Mouse (Mus musculus): ENCODE measurements around the gene Mettl26. TPM values are rescaled to one million over a fixed set of nuclear protein-coding genes. Genes with fewer than 3 reads are reported as not detected.

The Mettl26 gene
- total and polyA plus RNA-seq, 3 experiments, result 12.7 to 30.5 (median 12.7) TPM

DNA sequence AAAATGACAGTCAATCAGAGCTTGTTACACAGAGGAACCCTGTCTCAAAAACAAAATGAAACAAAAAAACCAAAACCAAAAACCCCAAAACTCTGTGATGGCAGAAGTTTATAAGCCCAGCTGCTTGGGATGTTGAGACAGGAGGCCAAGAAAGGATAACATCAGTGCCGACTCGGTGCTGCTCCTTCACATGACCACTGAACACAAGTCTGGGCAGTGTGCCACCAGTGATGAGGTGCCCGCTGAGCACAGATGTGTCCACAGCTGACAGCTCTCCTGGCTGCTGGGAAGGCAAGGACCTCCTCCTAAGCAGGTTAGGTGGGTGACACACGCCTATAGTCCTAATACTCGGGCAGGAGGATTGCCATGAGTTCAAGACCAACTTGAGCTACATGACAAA lies 47.2 kb downstream of the Mettl26 start:
- Histone ChIP-seq H3K79me2 (replicated peaks; ENCODE audit: control insufficient read depth, insufficient read depth, low read length) (peaks cover 10% of the 10 kb centered on the region), H3K4me3 (no peak overlapping the region), H3K9ac (ENCODE audit: low read depth, low read length) (no peak overlapping the region), H3K36me3 (ENCODE audit: control insufficient read depth, insufficient read depth, low read length) (no peaks in the 10 kb centered on the region), H3K4me1 (ENCODE audit: control insufficient read depth, insufficient read depth, low read length) (peaks cover 8% of the 10 kb centered on the region), H3K27ac (no peak overlapping the region), H3K27me3 (ENCODE audit: control insufficient read depth, insufficient read depth, low read length) (no peaks in the 10 kb centered on the region)
- intact Hi-C loops (cut with DNase I), result no loop called here
- TF ChIP-seq CTCF (IDR thresholded peaks at IDR 0.05) (no peak), EP300 (IDR thresholded peaks at IDR 0.05; ENCODE audit: insufficient read depth, low read depth, low read length) (no peak), POLR2A (IDR thresholded peaks at IDR 0.05; ENCODE audit: insufficient read depth, low read depth, low read length) (no peak)
- peak in 1 of 2 experiments; percentile 28 for DNase-seq
- WGBS, result 58% methylated on average over 5 of the region's 5 CpGs

DNA sequence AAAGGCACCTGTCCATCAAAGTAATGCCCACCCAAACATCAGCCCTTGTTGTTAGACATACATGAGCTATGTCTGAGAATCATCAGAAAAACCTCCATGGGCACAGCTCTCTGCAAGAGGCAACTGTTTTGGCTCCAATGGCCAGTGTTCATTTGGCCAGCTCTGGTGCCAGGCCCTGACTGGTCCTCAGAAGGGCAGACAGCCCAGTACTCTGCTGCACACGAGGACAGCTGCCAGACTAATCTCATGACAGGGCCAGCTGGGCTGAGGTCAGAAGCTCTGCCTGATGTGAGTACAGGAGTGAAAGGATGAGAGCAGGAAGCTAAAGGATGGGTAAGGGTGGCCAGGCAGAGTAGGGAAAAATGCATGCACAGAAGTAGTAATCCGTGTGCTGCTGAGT lies 50.5 kb downstream of the Mettl26 start:
- Histone ChIP-seq H3K79me2 (replicated peaks; ENCODE audit: control insufficient read depth, insufficient read depth, low read length) (no peaks in the 10 kb centered on the region), H3K4me1 (ENCODE audit: control insufficient read depth, insufficient read depth, low read length) (no peaks in the 10 kb centered on the region), H3K9ac (ENCODE audit: low read depth, low read length) (no peak overlapping the region), H3K36me3 (ENCODE audit: control insufficient read depth, insufficient read depth, low read length) (no peaks in the 10 kb centered on the region), H3K27me3 (ENCODE audit: control insufficient read depth, insufficient read depth, low read length) (no peaks in the 10 kb centered on the region), H3K27ac (peak overlapping the region; percentile 5; the same call in 1 of the 2 replicates), H3K4me3 (no peak overlapping the region)
- TF ChIP-seq EP300 (IDR thresholded peaks at IDR 0.05; ENCODE audit: insufficient read depth, low read depth, low read length), result peak; percentile 90
- TF ChIP-seq CTCF (IDR thresholded peaks at IDR 0.05), result no peak
- TF ChIP-seq POLR2A (IDR thresholded peaks at IDR 0.05; ENCODE audit: insufficient read depth, low read depth, low read length), result no peak
- peak; percentile 54 to 77 for DNase-seq
- 58% methylated on average over 2 of the region's 2 CpGs for WGBS
- intact Hi-C loops (cut with DNase I), result no loop called here

Small RNAs within 50 kb of the gene (microRNA-seq; reads per million reads assigned to microRNA genes)
- 0 to 3.4 reads per million in 2 experiments for gene Mir3082

Other genes starting within 250 kb of the Mettl26 start
Only the 30 nearest of the 31 such genes appear.
- under 1 TPM in 1 of 2 experiments, not detected in 1; 0.81 TPM for gene Gng13, start 157.9 kb upstream of the Mettl26 start, total RNA-seq (2021)
- gene Gng13, start 157.9 kb upstream of the Mettl26 start, polyA plus RNA-seq (2012; rRNA removed), result 0.27 and 0.35 TPM in 2 replicates
- 1 to 10 TPM; 1.3 to 1.6 TPM for gene Chtf18, start 147.7 kb upstream of the Mettl26 start, total RNA-seq (2021)
- gene Chtf18, start 147.7 kb upstream of the Mettl26 start, polyA plus RNA-seq (2012; rRNA removed), result 0.85 and 1.7 TPM in 2 replicates
- gene Rpusd1, start 147.4 kb upstream of the Mettl26 start, total RNA-seq (2021), result 1 to 10 TPM; 4.2 to 5.1 TPM
- gene Rpusd1, start 147.4 kb upstream of the Mettl26 start, polyA plus RNA-seq (2012; rRNA removed), result 18.0 and 18.3 TPM in 2 replicates
- not detected for gene Mslnl, start 139.0 kb upstream of the Mettl26 start, total RNA-seq (2021)
- gene Mslnl, start 139.0 kb upstream of the Mettl26 start, polyA plus RNA-seq (2012; rRNA removed), result 0.10 and 0.26 TPM in 2 replicates
- gene Msln, start 120.7 kb upstream of the Mettl26 start, total RNA-seq (2021), result 10 to 100 TPM; 13.2 to 16.6 TPM
- 24.7 and 25.6 TPM in 2 replicates for gene Msln, start 120.7 kb upstream of the Mettl26 start, polyA plus RNA-seq (2012; rRNA removed)
- gene Narfl, start 101.3 kb upstream of the Mettl26 start, total RNA-seq (2021), result 10 to 100 TPM; 42.1 to 45.1 TPM
- 36.4 and 52.6 TPM in 2 replicates for gene Narfl, start 101.3 kb upstream of the Mettl26 start, polyA plus RNA-seq (2012; rRNA removed)
- 1 to 10 TPM; 6.4 to 7.7 TPM for gene Haghl, start 89.4 kb upstream of the Mettl26 start, total RNA-seq (2021)
- 19.5 and 23.4 TPM in 2 replicates for gene Haghl, start 89.4 kb upstream of the Mettl26 start, polyA plus RNA-seq (2012; rRNA removed)
- not detected for gene Ccdc78, start 88.5 kb upstream of the Mettl26 start, total RNA-seq (2021)
- 1.1 TPM in 1 of 2 replicates, not detected in the other for gene Ccdc78, start 88.5 kb upstream of the Mettl26 start, polyA plus RNA-seq (2012; rRNA removed)
- 10 to 100 TPM; 30.8 to 38.3 TPM for gene Fam173a, start 82.2 kb upstream of the Mettl26 start, total RNA-seq (2021)
- gene Fam173a, start 82.2 kb upstream of the Mettl26 start, polyA plus RNA-seq (2012; rRNA removed), result 49.7 and 63.6 TPM in 2 replicates
- not detected for gene AC134908.4, start 79.4 kb upstream of the Mettl26 start, total RNA-seq (2021)
- gene AC134908.4, start 79.4 kb upstream of the Mettl26 start, polyA plus RNA-seq (2012; rRNA removed), result not detected in 2 replicates
- gene Metrn, start 77.9 kb upstream of the Mettl26 start, total RNA-seq (2021), result 10 to 100 TPM; 49.0 to 54.6 TPM
- gene Metrn, start 77.9 kb upstream of the Mettl26 start, polyA plus RNA-seq (2012; rRNA removed), result 43.3 and 47.9 TPM in 2 replicates
- 1 to 10 TPM; 1.1 to 1.4 TPM for gene Fbxl16, start 66.0 kb upstream of the Mettl26 start, total RNA-seq (2021)
- 2.3 and 3.2 TPM in 2 replicates for gene Fbxl16, start 66.0 kb upstream of the Mettl26 start, polyA plus RNA-seq (2012; rRNA removed)
- gene Wdr24, start 51.4 kb upstream of the Mettl26 start, total RNA-seq (2021), result 10 to 100 TPM; 11.0 to 11.1 TPM
- 20.4 and 22.9 TPM in 2 replicates for gene Wdr24, start 51.4 kb upstream of the Mettl26 start, polyA plus RNA-seq (2012; rRNA removed)
- gene Jmjd8, start 46.2 kb upstream of the Mettl26 start, total RNA-seq (2021), result 10 to 100 TPM; 32.7 to 36.9 TPM
- gene Jmjd8, start 46.2 kb upstream of the Mettl26 start, polyA plus RNA-seq (2012; rRNA removed), result 47.2 and 48.9 TPM in 2 replicates
- gene Stub1, start 41.7 kb upstream of the Mettl26 start, total RNA-seq (2021), result 100 to 1,000 TPM; 105 to 129 TPM
- gene Stub1, start 41.7 kb upstream of the Mettl26 start, polyA plus RNA-seq (2012; rRNA removed), result 147 and 174 TPM in 2 replicates
- gene Rhbdl1, start 37.8 kb upstream of the Mettl26 start, total RNA-seq (2021), result under 1 TPM; 0.55 to 0.82 TPM
- 3.8 and 4.9 TPM in 2 replicates for gene Rhbdl1, start 37.8 kb upstream of the Mettl26 start, polyA plus RNA-seq (2012; rRNA removed)
- gene Gm20683, start 33.3 kb upstream of the Mettl26 start, total RNA-seq (2021), result 1 to 10 TPM; 2.4 to 2.9 TPM
- 13.9 and 21.6 TPM in 2 replicates for gene Gm20683, start 33.3 kb upstream of the Mettl26 start, polyA plus RNA-seq (2012; rRNA removed)
- gene Rhot2, start 30.2 kb upstream of the Mettl26 start, total RNA-seq (2021), result 100 to 1,000 TPM; 120 to 139 TPM
- gene Rhot2, start 30.2 kb upstream of the Mettl26 start, polyA plus RNA-seq (2012; rRNA removed), result 209 and 257 TPM in 2 replicates
- 1 to 10 TPM; 1.2 to 1.3 TPM for gene Wdr90, start 13.6 kb upstream of the Mettl26 start, total RNA-seq (2021)
- 8.0 and 8.5 TPM in 2 replicates for gene Wdr90, start 13.6 kb upstream of the Mettl26 start, polyA plus RNA-seq (2012; rRNA removed)
- 100 to 1,000 TPM; 234 to 288 TPM for gene Mcrip2, start 6.3 kb upstream of the Mettl26 start, total RNA-seq (2021)
- 189 and 254 TPM in 2 replicates for gene Mcrip2, start 6.3 kb upstream of the Mettl26 start, polyA plus RNA-seq (2012; rRNA removed)
- under 1 TPM; 0.50 to 0.82 TPM for gene Wfikkn1, start 5.8 kb downstream of the Mettl26 start, total RNA-seq (2021)
- gene Wfikkn1, start 5.8 kb downstream of the Mettl26 start, polyA plus RNA-seq (2012; rRNA removed), result 0.29 and 0.44 TPM in 2 replicates
- 10 to 100 TPM; 15.2 to 17.6 TPM for gene Rab40c, start 44.7 kb downstream of the Mettl26 start, total RNA-seq (2021)
- gene Rab40c, start 44.7 kb downstream of the Mettl26 start, polyA plus RNA-seq (2012; rRNA removed), result 20.5 and 33.8 TPM in 2 replicates
- gene Pigq, start 69.9 kb downstream of the Mettl26 start, total RNA-seq (2021), result 10 to 100 TPM; 40.8 to 48.7 TPM
- 74.7 and 115 TPM in 2 replicates for gene Pigq, start 69.9 kb downstream of the Mettl26 start, polyA plus RNA-seq (2012; rRNA removed)
- under 1 TPM; 0.10 to 0.30 TPM for gene Nhlrc4, start 69.9 kb downstream of the Mettl26 start, total RNA-seq (2021)
- 0.15 and 2.8 TPM in 2 replicates for gene Nhlrc4, start 69.9 kb downstream of the Mettl26 start, polyA plus RNA-seq (2012; rRNA removed)
- gene A930017K11Rik, start 77.5 kb downstream of the Mettl26 start, total RNA-seq (2021), result under 1 TPM; 0.27 to 0.37 TPM
- gene A930017K11Rik, start 77.5 kb downstream of the Mettl26 start, polyA plus RNA-seq (2012; rRNA removed), result 0.44 and 0.61 TPM in 2 replicates
- 1 to 10 TPM; 6.1 to 7.4 TPM for gene Capn15, start 110.7 kb downstream of the Mettl26 start, total RNA-seq (2021)
- 15.1 and 15.5 TPM in 2 replicates for gene Capn15, start 110.7 kb downstream of the Mettl26 start, polyA plus RNA-seq (2012; rRNA removed)
- gene Rab11fip3, start 194.5 kb downstream of the Mettl26 start, total RNA-seq (2021), result 10 to 100 TPM; 29.7 to 30.5 TPM
- gene Rab11fip3, start 194.5 kb downstream of the Mettl26 start, polyA plus RNA-seq (2012; rRNA removed), result 29.3 and 33.1 TPM in 2 replicates
- 1 to 10 TPM; 9.2 to 9.5 TPM for gene Decr2, start 215.3 kb downstream of the Mettl26 start, total RNA-seq (2021)
- 13.9 and 23.3 TPM in 2 replicates for gene Decr2, start 215.3 kb downstream of the Mettl26 start, polyA plus RNA-seq (2012; rRNA removed)
- 1 to 10 TPM; 3.7 to 4.4 TPM for gene Nme4, start 220.5 kb downstream of the Mettl26 start, total RNA-seq (2021)
- gene Nme4, start 220.5 kb downstream of the Mettl26 start, polyA plus RNA-seq (2012; rRNA removed), result 13.8 and 21.4 TPM in 2 replicates
- gene Tmem8, start 238.2 kb downstream of the Mettl26 start, total RNA-seq (2021), result 1 to 10 TPM; 3.8 to 5.3 TPM
- 10.5 and 11.6 TPM in 2 replicates for gene Tmem8, start 238.2 kb downstream of the Mettl26 start, polyA plus RNA-seq (2012; rRNA removed)

Measured in heart, adult 2 months (tissue).